Mouse (Mus musculus) MN1 (cell line): ENCODE measurements at regions not wholly inside any gene's neighbourhood (a gene's known extent, or its start where the extent isn't known, plus 50 kb on each side); places are given as distances from the start of the nearest gene placed in this dataset.

Experiments used
- DNase-seq: peaks from one replicate; pipeline ENCODE4 v3.0.0-alpha.2; 2016; ENCODE audit warnings: low spot score

DNA sequence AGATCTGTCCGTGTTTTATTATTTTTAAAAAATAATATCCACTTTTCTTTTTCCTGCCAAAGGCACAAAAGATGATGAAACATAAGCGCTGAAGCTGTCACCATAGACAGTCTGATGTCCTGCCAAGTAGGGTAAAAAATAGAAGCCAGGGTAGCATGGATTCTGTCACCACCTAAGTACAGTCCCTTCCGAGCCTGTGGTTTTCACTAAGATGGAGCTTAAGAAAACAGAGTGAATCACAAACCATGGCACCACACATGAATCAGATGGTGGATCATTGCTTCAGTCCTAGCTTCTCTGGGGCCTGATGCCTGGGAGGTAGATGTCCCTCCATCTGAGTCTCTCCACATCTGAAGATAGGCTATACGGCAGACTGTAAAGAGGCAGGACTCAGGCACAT is 55.9 kb upstream of the Fmod start:
- no peak for DNase-seq

GRCm38 (mm10) chr1:133978271-133978988 is 57.2 kb upstream of the Prelp start:
- peak; percentile 80 for DNase-seq

GRCm38 (mm10) chr1:133977260-133977659 is 56.0 kb upstream of the Prelp start:
- no peak for DNase-seq

DNA sequence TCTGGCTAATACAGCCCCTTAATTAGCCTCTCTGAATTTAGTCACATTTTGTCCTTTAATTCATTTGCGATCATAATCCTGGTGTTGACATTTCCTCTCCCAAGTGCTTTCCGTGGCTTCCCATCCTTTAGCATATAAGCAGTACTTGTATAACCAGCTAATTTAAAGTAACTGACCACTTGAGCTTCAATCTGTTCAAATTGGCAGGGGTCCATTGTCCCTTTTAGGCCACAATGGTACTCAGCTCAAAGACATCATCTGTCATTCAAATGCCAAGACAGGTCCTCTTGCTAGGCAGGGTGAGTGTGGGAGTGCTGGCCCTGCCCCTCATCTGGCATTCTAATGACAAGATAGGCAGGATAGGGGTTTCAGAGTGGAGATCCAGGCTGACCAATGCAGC is 52.6 kb upstream of the Prelp start:
- DNase-seq = no peak

DNA sequence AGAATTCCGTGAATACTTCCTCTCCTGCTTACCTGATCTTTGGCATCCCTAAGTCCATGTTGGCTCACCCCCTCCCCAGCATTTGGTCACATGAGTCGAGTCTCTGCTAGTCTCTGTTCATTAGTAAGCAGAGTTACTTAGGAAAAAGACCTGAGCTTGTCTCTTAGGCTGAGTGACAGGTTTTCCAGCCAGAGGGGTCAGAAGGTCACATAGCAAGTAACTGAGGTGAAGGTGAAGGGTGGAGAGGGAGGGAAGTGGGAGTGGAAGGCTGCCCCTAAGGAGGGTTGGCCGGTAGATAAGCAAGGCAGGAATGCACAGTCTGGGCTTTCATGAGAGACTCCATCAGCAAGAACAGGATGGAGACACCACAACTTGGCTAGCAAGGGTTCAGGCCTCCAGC is 50.1 kb upstream of the Prelp start:
- DNase-seq = no peak
